Mouse (Mus musculus): ENCODE results near the gene Nfil3. TPM values are rescaled to one million over a fixed set of nuclear protein-coding genes. Genes with fewer than 3 reads are reported as not detected.

The Nfil3 gene
- total RNA-seq, 4 experiments from 2014 or later: 9.5 to 11.4 (median 10.7) TPM

DNA sequence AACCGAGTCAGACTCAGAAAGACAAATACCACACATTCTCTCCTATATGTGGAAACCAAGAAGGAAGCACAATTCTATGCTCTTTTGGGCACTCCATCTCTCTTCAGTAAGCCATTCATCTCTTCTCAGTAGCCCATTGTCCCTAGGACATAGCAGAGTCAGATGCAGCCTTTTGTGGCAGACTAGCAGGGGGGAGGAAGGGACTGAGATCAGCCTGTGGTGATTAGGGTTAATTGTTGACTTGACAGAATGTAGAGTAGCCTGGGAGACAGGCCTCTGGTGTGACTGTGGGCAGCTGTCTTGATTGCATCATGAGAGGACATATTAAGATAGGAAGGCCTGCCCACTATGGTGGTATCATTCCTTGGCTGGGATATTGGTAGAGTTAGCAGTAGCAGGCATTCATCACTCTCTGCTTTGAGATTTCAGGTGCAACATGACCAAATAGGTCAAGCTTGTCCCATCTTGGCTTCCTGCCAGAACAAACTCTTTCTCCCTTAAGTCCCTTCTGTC, 37.9 kb downstream of the Nfil3 start:
- DNase-seq (ENCODE audit: low spot score in 2 of 2): no peak

DNA sequence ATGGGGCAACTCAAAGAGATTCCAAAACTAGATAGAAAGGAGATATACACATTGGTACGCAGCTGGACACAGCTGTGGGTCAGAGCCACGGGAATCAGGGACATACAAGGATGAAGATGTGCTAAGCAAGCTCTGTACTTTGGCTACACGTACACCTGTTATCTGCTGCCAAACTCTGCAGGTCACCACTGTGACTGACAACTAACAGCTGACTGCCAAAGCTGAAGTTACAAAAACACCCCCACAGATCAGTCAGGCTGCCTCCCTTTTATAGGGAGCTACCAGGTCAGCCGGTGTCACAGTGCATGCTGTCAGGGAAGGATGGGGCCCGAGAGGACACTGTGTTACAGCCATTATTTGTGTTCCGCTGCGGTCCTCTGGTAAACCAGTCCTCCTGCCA, 39.9 kb downstream of the Nfil3 start:
- DNase-seq (ENCODE audit: low spot score in 2 of 2): no peak

DNA sequence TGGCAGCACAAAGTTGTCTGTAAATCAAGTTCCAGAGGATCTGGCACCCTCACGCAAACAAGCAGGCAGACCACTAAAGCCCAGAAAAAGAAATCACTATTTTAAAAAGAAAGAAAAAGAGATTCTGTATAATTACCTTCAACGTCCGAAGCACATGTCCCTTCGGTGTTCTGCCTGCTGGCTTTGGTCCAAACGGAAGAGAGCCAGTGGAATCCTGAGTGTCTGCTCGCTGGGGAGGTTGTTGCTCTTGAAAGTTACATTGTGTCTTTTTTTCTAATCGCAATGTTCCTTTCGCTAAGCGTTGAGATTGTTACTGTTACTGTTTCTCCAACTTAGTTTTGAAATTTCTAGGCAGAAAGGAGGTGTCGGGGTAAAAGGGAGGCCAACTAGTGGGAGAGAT, 50.3 kb downstream of the Nfil3 start:
- no peak for DNase-seq (ENCODE audit: low spot score in 2 of 2)

DNA sequence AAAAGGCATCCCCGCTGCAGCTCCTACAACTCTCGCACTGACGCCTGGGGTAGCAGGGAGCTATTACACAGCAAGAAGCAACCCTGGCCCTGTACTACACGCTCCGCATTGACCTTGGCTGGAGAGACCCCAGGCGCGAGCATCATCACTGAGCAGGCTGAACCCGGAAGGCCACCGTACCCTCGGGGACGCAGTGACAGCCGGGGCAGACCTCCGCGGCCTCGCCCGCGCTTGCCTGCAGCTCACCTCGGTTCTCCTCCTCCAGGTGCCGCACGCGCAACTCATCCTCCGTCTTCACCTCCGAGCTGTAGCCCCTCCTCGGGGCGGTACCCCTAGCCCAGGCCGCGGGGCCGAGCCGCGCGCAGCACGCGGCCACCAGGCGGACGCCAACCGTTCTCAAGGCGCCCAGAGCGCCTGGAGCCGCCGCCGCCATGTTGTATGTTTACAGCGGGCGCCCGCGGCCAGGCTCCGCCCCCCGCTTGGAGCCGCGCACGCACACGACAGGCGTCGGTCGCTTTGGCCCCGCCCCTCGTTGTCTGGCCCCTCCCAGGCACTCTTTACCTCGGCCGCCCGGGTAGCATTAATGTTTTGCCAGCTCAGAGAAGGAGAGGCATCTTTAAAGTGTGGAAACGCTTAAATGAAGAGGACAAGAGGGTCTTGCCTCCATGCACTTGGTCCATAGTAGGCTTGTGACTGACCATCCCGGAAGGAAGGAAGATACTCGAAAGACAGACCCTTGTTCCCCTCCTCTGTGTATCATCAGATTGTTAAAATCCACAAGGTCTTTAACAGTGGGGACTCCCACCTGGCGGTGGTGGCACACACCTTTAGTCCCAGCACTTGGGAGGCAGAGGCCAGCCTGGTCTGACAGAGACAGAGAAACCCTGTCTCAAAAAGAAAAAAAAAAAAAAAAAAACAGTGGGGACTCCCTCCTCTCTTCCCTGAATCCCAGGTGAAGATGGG, 51.4 kb downstream of the Nfil3 start, which contains the start of gene Auh:
TSS of gene Auh (minus strand) at position 473 of the 963 bp plus-strand sequence.
- peak; percentile 56 to 58 for DNase-seq (ENCODE audit: low spot score in 2 of 2)

DNA sequence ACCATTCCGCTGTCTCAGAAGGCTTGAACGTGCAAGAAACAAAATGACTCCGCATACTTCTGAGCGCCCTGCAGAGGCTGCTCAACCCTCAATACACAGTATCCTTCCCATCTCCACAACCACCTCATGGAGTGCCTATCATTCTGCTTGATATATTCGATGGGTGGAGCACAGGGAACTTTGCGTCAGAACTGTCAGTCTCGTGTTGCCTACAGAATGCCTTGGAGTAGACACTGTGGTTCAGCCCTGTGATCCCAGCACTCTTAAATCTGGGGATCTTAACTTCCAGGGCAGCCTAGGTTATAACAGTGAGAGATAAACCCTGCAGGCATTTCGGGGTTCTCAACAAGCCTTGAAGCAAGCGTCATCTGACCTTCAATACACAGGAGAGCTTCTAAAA, 52.5 kb downstream of the Nfil3 start:
- peak in 1 of 2 experiments; percentile 20 for DNase-seq (ENCODE audit: low spot score in 2 of 2)

DNA sequence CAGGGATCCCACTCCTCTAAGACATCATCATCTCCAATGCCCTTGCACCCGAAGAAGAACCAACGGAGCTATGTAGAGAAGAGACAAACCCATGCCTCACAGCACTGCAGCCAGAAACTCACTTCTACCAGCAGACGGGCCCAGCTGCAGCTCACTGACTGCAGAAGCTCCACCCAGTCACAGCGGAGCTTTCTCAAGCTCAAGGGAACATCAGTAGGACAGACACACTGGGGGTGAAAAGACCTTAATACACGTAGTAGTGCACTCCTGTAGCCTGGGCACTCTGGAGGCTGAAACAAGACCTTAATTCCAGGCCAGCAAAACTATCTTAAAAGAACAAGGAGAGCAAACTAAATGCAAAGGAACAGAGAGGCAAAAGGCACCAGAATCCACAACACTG, 56.4 kb downstream of the Nfil3 start:
- no peak for DNase-seq (ENCODE audit: low spot score in 2 of 2)

DNA sequence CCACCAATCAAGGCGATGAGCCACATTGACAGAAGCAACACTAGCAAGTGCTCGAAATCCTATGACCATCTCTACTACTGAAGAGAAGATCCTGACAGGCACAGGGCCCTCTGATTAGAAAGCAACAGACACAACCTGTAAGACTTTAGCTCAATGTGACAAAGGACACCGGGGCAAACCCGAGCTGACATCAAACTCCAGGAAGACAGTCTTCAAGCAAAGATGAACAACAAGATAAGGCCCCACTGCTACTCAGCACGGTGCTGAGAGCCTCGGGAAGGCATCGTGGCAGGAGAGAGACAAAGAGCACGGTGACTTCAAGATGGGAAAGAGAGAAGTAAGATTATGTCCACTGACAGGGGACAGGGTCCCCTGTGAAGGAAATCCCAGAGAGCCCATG, 58.9 kb downstream of the Nfil3 start:
- no peak for DNase-seq (ENCODE audit: low spot score in 2 of 2)

DNA sequence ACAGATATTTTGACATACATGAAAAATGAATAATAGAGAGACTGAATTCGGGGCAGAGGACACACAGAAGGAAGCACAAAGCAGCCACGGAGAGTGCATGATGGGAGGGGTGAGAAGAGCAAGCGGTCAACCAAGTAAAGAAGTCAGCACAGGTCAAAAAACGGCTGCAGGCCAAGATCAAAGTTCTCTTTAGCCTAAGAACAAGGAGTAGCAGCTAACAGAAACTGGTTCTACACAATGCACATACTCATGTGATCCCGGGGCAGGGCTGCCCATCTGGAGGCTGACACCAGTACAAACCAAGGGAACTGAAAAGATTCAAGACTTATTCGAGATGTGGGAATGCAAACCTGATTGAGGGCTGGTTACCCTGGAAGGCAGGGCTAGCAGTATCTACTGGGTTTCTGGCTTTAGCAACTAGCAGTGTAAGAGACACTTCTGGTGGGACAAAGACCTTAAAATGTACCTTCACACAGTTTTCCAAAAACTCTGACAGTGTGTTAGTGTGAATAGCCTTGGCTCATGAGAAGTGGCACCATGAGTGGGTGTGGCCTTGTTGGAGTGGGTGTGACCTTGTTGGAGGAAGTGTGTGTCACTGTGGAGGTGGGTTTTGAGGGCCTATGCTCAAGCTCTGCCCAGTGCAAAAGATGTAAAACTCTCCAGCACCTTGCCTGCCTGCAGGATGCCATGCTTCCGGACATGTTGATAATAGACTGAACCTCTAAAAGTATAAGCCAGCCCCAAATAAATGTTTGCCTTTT, 59.6 kb downstream of the Nfil3 start:
- DNase-seq (ENCODE audit: low spot score in 2 of 2): no peak

DNA sequence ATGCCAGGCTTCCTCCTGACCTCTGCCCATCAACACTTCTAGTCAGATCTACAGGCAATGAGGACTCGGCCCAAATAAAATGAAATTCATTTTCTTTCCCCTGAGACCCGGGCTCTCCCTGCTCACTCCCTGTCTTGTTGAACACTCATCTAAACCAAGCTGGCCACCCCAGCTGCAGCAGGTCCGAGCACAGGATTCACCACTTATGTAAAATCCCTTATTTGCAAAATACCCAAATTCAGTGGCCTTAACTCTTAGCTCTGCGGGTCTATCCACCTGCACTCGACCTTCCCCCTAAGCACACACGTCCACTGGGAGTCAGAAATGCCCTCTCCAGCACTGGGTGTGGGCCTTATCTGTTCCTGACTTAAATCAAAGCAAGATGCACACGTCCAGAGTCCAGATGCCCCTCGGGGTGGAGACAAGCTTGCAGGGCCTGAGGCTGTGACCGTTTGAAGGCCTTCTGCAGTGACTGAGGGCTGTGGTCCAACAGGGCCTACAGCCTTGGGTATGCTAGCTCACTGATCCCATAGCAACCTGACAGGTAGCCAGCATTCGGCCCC, 61.0 kb downstream of the Nfil3 start:
- no peak for DNase-seq (ENCODE audit: low spot score in 2 of 2)

DNA sequence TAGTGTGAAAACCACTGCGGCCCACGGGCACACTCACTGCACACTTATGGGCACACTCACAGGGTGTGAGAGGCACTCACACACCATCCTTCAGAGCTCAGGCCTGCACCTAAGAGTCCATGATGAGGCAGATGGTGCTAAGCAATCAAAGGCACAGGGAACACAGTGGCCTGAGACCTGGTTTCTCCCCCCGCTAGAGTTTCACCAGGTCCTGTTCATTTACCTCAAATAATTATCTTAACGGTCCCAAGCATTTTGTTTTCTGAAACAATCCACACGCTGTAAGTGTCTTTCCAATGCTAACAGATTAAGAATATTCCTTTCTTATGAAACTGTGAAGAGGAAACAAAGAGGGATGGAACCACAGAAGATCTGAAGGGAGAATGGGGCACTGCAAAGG, 62.5 kb downstream of the Nfil3 start:
- DNase-seq (ENCODE audit: low spot score in 2 of 2): no peak

Other genes with a start within 250 kb of the Nfil3 start
- gene Auh, start 51.4 kb downstream of the Nfil3 start, total RNA-seq (2022): 100 to 1,000 TPM in 3 of 4 experiments, 10 to 100 TPM in 1; 94.6 to 109 (median 103) TPM

All from left cerebral cortex, adult 8-10 months (tissue).